Mouse (Mus musculus): Measurements from ENCODE around the gene Oprm1. TPM values are rescaled to one million over a fixed set of nuclear protein-coding genes. Genes with fewer than 3 reads are reported as not detected.
"Not testable (repeated sequence)": the region's sequence is repeated elsewhere in the genome, so short reads cannot be mapped to it uniquely, and the experiment has no call there.

Oprm1 gene
- total RNA-seq, 1 experiment from 2014 or later: not detected

DNA sequence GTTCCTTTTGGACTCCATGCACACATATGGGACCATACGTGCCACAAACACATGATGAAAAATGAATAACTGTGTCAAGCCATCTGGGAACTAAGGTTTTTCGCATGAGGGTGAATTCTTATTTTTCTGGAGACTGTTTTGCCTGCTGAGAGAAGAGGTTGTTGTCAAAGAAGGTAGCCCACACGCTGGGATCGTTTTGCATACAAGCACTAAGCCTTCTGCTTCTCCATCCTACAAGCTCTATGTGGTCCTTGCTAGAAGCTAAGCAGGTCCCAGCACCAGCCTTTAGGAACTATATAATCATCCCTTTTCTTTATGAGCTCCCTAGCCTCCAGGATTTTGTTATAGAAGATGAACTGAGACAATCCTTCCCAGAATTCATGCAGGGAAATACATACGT lies 200.5 kb downstream of the Oprm1 start:
- no peak for ATAC-seq (ENCODE audit: extremely low read depth, insufficient number of reproducible peaks, low FRiP score, poor library complexity, severe bottlenecking)

DNA sequence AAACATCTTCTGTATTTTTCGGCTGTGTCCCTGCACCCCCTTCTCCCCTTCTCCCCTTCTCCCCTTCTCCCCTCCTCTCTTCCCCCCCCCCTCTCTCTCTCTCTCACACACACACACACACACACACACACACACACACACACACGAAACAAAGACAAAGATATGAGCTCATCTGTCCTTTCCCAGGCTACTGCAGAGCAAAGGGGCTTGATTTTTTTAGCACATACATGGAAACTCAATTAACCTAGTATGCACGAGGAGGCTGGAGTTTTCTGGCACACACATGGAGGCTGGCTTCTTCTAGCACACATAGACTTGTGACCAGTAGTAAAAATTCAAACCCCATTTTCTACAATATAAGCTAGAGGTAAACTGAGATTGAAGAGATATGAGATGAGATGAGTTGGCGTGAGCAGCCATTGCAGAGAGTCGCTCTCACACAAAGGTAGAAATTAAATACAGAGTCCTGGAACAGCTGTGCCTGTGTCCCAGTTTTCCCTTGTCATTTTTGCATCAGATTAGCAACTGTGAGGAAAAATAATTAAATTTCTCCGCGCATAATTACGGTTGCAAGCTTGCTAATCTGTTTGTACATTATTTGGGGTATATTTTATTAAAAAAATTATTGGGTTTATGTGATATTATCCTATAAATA lies 209.4 kb downstream of the Oprm1 start:
- ATAC-seq (ENCODE audit: extremely low read depth, insufficient number of reproducible peaks, low FRiP score, poor library complexity, severe bottlenecking): no peak

DNA sequence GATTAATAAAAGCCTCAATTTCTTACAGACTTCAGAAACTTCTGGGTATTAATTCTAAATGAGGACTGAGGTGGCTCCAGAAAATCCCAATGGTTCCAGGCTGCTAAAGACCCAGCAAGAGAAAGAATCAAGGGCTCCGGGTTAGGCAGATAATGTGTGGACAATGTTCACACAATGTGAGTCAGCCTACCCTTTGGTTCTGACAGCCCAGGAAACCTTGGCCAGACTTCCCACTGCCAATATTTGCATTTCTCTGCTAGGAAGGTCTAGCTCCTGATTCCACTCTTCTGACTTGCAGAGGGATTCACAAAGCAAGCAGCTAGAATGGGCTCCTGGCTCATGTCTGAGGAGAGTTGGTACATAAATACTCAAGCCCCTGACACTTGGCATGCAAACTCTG lies 210.0 kb downstream of the Oprm1 start:
- no peak for ATAC-seq (ENCODE audit: extremely low read depth, insufficient number of reproducible peaks, low FRiP score, poor library complexity, severe bottlenecking)

DNA sequence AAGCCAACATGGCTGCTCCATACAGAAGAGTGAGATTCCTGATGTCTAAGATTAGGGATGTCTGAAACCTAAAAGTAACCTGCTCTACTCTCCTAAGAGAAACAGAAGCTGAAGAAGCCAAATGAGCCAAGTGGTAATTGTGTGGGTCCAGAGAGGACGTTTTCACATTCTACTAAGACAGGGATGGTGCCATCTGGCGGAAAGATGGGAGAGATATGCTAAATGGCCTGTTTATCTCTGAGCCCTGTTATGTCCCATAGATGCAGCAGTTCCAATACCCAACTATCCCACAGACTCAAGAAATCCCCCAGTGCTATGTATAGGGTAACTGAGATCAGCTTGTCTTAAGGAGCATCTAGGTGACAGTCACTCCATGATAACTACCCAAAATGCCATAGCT lies 219.5 kb downstream of the Oprm1 start:
- ATAC-seq (ENCODE audit: extremely low read depth, insufficient number of reproducible peaks, low FRiP score, poor library complexity, severe bottlenecking): no peak

DNA sequence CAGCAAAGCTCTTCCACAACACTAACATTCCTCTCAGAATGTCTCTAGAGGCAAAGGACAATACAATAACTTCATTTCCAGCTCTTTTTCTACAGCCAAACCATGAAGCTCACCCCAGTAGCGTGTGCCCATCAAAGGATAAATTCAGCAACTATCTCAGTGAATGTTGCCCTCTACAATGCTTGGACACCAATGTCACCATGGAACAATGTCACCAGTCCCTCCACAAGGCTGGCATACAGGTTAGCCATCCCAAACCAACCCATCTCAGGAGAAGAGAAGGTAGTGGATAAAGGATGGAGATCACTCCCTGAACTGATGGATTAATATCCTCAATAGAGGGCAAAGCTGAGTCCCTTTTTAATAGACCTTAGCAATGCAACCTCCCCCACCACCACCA lies 220.4 kb downstream of the Oprm1 start:
- no peak for ATAC-seq (ENCODE audit: extremely low read depth, insufficient number of reproducible peaks, low FRiP score, poor library complexity, severe bottlenecking)

DNA sequence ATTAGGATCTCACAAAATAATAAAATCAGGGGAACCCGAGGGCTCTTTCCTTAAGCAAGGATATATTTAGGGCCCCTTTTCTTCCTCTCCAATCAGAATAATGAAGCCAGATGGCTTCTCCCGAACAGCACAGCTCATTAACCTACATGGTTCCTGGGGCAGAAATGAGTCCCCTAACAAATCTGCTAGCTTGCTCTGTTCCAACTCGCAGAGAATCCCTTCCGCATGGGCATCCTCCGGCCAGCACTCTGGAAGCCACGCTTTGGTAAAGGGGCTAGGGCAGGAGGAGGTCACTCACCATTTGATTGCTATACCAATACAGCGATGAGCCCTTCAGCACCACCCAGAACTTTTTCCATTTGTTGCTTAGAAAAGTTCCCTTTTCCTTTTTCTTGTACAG lies 220.9 kb downstream of the Oprm1 start:
- no peak for ATAC-seq (ENCODE audit: extremely low read depth, insufficient number of reproducible peaks, low FRiP score, poor library complexity, severe bottlenecking)

DNA sequence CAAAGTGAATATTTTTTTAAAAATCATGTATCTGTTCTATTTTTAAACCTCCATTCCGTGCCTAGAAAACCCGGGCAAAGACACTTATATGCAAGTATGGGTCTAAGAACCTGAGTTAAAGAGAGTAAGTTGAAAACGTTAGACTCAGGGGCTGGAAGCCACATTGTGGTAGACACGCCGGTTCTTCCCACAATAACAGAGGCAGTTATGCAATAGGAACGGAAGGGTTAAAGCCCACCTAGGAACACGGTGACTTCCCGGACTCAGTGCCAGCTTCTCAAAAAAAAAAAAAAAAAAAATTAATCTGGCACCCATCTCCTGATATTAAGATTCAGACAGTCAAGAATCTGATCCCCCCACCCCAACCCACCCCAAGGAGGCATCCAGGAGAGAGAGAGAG lies 221.5 kb downstream of the Oprm1 start:
- no peak for ATAC-seq (ENCODE audit: extremely low read depth, insufficient number of reproducible peaks, low FRiP score, poor library complexity, severe bottlenecking)

DNA sequence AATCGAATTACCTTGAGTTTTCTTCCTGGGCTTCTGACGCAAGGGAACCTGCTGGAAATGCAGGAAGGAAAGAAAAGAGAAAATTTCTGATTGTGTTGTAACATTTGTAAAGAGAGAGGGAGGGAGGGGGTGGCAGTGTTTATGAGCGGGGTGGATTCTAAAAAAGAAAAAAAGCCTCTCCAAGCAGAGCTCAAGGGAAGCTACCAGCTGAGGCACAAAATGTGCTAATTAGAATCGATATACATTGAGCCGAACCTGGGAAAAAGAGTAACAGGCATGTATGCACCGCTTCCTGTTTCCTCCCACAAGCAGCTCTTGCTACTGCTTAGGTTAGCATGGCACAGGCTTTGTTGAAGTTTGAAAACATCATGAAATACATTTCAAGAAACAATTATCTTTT lies 221.9 kb downstream of the Oprm1 start:
- no peak for ATAC-seq (ENCODE audit: extremely low read depth, insufficient number of reproducible peaks, low FRiP score, poor library complexity, severe bottlenecking)

DNA sequence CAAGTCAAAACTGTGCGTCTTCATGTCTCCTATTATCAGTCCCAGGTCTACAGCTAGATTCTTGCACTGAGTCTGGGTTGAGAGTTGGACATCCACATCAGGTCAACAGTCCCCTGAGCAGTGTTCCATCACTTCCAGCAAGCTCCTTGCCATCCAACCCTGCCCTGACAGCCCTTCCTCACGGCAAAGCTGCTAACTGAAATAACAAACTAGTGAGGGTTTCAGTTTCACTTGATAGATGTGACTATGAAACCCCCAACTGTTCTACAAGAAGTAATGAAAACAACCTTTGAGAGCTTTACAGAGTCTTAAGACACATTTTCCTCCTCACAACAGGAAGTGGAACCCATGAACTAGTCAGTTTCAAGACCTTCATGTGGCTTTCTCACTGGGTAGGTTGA lies 224.4 kb downstream of the Oprm1 start:
- ATAC-seq (ENCODE audit: extremely low read depth, insufficient number of reproducible peaks, low FRiP score, poor library complexity, severe bottlenecking): peak; percentile 81

DNA sequence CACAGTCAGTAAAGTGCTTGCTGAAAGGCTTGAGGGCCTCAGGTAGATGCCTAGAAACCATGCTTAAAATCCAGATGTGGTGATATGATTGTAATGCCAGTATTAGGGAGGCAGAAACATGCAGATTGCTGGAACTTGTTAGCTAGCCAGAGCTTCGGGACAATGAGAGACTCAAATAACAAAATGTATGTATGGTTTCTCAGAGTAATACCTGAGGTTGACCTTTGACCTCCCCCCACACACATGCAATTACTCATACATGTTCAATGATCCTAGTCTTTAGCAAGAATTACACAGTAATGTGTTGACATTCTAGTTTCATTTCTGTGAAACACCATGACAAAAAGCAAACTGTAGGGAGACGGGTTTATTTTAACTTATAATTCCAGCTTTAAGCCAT lies 225.1 kb downstream of the Oprm1 start:
- ATAC-seq (ENCODE audit: extremely low read depth, insufficient number of reproducible peaks, low FRiP score, poor library complexity, severe bottlenecking): no peak

DNA sequence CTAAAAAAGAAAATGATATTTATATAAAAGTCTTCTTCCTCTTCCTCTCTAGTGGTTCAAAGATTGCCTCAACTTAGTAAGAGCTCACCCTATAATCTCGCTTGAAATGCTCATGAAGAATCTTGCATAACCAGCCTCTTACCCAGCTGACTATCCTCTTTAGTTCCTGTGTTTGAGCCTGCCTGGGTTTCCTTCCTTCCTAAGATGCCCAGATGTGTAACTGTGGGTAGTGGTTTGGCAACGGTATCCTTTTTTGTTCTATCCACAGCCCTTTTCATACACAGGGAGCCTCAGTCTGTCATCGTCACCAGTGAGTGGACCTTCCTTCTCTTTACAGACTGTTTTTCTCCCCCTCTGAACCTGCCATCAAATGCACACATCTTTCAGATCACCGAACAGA lies 227.9 kb downstream of the Oprm1 start:
- ATAC-seq (ENCODE audit: extremely low read depth, insufficient number of reproducible peaks, low FRiP score, poor library complexity, severe bottlenecking): no peak

DNA sequence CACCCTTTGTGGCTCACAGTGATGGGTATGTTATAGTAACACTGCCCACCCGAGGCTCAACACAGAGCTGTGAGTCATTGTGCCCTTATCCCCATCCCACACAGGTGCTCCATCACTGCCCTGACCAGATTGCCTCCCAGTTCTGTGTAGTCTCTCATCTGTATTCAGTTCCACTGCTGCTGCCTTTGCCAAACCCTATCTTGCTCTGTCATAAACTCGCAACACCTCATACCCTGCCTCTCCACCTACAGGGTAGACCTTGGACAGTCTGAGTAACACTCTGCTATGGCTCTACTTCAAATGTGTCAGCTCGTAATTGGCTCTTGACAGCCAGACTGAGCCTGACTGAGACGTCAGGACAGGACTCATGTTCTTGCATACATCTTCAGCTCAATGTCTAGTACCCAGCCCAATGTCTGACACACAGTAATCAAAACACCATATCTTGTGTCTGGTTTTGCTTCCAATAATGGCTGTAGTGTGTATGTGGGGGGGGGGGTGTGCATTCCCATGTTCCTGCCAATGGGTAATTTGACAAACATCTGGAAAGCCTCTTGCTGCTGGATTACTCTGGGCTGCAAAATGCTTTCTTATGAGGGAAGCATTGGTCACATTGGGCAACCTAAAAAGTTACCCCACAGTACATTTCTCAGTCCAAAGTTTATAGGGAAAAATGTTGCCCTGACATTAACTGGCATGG lies 229.2 kb downstream of the Oprm1 start:
- ATAC-seq (ENCODE audit: extremely low read depth, insufficient number of reproducible peaks, low FRiP score, poor library complexity, severe bottlenecking): no peak

DNA sequence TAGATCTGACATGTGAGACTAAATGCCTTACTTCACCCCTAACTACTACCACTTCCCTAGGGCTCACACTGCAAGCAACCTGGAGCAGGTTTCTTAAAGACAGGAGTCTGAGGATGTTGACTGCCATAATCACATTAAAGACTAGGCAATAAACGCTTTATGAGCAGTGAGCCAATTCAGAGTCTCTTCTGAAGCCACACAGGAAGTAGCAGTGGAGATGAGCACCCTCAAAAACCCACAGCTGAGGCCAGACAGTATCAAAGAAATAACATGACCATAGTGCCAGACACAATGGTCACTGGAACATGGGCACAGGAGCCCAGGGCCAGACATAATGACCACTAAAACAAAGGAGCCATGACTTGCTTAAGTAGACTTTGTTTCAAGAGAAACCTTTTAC lies 230.2 kb downstream of the Oprm1 start:
- 0 out of 2 replicates have a peak, but pooled peaks have one; percentile 18 for ATAC-seq (ENCODE audit: extremely low read depth, insufficient number of reproducible peaks, low FRiP score, poor library complexity, severe bottlenecking)

DNA sequence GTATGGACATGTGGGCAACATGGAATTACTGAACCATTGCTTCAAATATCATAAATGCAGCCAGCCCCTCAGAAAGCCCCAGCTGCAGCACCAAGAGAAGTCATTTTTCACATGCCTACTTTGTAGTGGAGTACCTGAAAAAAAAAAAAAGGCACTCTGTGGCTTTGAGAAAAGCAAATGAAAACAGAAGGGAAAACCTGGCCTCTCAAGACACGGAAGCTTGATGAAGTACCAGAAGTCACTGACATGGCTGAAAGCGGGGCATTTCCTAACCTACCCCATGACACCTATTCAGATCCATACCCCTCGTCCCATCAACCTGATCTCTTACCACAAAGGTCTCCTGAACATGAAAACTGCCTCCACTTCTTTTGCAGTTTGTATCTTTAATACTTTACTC lies 238.6 kb downstream of the Oprm1 start:
- ATAC-seq (ENCODE audit: extremely low read depth, insufficient number of reproducible peaks, low FRiP score, poor library complexity, severe bottlenecking): no peak

DNA sequence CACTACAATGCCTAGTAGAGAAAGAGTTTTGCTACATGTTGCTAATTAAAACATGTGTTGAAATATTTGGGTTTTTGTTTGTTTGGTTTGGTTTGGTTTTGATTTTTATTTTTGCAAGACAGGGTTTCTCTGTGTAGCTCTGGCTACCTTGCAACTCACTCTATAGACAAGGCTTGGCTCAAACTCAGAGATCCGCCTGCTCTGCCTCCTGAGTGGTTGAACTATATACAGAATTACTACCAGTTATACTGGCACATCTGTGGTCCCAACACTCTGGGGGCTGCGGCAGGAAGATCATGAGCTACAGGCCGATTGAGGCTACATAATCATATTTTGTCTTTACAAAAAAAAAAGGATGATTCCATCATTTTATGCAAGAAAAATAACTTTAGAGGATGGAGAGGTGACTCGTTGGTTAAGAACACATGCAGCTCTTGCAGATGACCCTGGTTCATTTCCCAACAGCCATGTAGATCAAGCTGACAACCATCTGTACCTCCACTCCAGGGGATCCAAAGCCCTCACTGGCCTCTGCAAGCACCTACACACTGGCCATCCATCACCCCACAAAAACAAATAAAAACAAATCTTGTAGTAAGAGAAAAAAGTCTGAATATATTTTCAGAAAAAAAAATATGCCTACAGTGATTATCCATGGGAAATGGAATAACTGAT lies 240.4 kb downstream of the Oprm1 start:
- no peak for ATAC-seq (ENCODE audit: extremely low read depth, insufficient number of reproducible peaks, low FRiP score, poor library complexity, severe bottlenecking)

DNA sequence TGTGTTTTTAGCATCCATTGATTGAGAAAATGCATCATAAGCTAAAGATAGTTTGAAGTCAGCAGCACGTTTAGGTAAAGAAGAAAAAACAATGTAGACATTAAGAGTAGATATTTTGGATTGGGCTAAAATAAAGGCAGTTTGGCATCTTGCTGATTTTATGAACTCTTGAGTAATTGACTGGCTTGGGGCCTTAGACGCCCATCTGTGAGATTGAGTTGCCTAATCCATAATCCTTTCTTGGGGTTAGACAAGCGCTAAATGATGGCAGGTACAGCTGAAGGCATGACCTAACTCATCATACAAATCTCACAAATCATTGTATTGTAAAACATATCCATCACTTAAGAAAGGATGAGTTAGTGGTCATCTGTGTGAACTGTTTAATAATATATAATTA lies 241.0 kb downstream of the Oprm1 start:
- ATAC-seq (ENCODE audit: extremely low read depth, insufficient number of reproducible peaks, low FRiP score, poor library complexity, severe bottlenecking): no peak

DNA sequence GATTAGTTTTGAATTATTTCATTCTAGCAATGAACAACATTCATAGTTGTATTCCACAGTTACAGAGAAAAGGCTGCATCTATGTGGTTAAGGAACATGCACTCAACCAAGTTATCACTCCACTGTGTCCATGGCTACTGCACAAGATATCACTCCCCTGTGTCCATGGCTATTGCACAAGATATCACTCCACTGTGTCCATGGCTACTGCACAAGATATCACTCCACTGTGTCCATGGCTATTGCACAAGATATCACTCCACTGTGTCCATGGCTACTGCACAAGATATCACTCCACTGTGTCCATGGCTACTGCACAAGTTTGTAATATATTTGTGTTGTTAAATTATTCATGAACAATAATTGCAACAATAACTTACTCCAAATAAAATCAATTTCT lies 245.6 kb downstream of the Oprm1 start:
- not testable (repeated sequence) for ATAC-seq (ENCODE audit: extremely low read depth, insufficient number of reproducible peaks, low FRiP score, poor library complexity, severe bottlenecking)

DNA sequence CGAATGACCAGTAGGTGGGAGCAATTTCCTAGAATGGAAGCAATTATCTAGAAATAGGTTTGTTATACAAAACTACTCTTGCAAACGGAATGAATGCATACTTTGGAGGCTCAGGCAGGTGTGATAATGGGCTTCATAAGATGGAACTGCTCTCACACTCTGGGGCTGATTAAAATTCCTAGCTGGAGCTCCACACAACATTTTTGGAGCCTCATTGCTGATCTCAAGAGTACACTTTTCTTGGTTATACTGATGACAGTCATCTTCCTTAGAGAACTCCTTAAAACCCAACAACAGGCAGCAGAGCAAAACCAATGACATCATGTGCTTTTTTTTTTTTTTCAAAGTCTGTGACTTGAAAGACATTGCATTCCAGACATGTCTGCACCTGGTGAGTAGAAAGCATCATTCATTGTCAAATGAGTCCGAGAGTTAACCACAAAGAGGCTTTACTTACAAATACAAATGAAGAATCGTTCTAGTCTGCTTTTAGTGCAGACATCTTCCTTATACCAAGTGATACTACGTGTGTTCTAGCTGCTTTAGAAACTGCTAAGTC lies 246.8 kb downstream of the Oprm1 start:
- no peak for ATAC-seq (ENCODE audit: extremely low read depth, insufficient number of reproducible peaks, low FRiP score, poor library complexity, severe bottlenecking)

DNA sequence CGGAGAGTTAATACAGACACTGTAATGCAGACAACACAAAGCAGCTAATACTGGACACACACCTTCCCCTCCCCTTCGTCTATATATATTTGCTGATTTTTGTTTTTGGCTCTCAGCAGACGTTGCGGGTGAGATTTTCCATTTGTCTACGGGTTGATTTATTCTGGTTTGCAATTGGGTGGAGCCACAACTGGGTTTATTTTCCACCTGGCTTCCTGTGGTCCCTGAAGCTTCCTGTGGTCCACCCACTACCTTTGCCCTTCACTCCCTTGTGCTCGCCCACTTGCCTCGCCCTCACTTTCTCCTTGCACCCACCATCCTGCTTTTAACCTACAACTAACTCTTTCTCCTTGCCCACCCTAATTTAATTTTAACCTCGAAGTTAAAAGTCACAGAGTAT lies 252.2 kb downstream of the Oprm1 start:
- ATAC-seq (ENCODE audit: extremely low read depth, insufficient number of reproducible peaks, low FRiP score, poor library complexity, severe bottlenecking): no peak

DNA sequence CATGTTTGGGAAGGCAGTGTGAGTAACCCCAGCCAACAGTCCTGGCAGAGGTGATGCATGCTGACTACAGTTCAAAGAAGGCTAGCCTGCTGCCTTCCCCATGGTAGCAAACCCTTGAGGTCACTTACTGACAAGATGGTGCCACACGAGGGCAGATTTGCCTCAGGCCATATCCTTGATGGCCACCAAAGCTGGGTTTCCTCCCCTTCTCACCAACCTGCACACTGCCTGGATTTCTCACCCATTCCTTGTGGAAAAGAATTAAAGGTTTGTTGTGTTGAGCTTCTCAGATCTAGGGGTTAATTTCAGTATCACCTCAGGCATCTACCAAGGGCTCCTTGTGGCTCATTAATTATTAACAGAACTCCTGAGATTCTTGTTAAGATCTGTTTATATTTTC lies 256.9 kb downstream of the Oprm1 start:
- no peak for ATAC-seq (ENCODE audit: extremely low read depth, insufficient number of reproducible peaks, low FRiP score, poor library complexity, severe bottlenecking)
